Mouse (Mus musculus) midbrain, postnatal 0 days (tissue): ENCODE measurements around the gene Vstm5. TPM values are rescaled to one million over a fixed set of nuclear protein-coding genes. Genes with fewer than 3 reads are reported as not detected.
A peak's percentile ranks its signal among the peaks of the same experiment; 100 is the strongest.
"Not testable (repeated sequence)": the region's sequence is repeated elsewhere in the genome, so short reads cannot be mapped to it uniquely, and the experiment has no call there.

Experiments used
- ATAC-seq: fragments of 200-750 bp; cut with Nextera tagmentation; 2 replicates; pipeline ENCODE4 v1.8.0; 2017; ENCODE audit warnings: moderate number of reproducible peaks, mild to moderate bottlenecking, moderate TSS enrichment, moderate library complexity; ENCODE audit not compliant: low FRiP score
- DNase-seq: peaks from one replicate; pipeline ENCODE4 v3.0.0-alpha.2; 2015; ENCODE audit warnings: low spot score
- H3K27ac ChIP-seq: fragments of 300-500 bp; sonication (generic); 2 replicates; pipeline ENCODE4 v1.5.1; 2014; ENCODE audit warnings: low read depth, mild to moderate bottlenecking, low read length, mixed read lengths
- H3K27me3 ChIP-seq: fragments of 300-500 bp; sonication (generic); 2 replicates; pipeline ENCODE4 v1.6.1; 2014; ENCODE audit warnings: low read length, control low read depth, mixed read lengths; ENCODE audit not compliant: insufficient read depth
- H3K36me3 ChIP-seq: fragments of 300-500 bp; sonication (generic); 2 replicates; pipeline ENCODE4 v1.6.1; 2014; ENCODE audit warnings: low read length, control low read depth, mixed read lengths; ENCODE audit not compliant: insufficient read depth
- H3K4me1 ChIP-seq: fragments of 300-500 bp; sonication (generic); 2 replicates; pipeline ENCODE4 v1.6.1; 2014; ENCODE audit warnings: mild to moderate bottlenecking, control low read depth, antibody characterized with exemption, low read length, mixed read lengths; ENCODE audit not compliant: insufficient read depth
- H3K4me2 ChIP-seq: fragments of 300-500 bp; sonication (generic); 2 replicates; pipeline ENCODE4 v1.6.1; 2014; ENCODE audit warnings: low read depth, mild to moderate bottlenecking, low read length, mixed read lengths; ENCODE audit not compliant: poor library complexity, severe bottlenecking
- H3K4me3 ChIP-seq: fragments of 300-500 bp; sonication (generic); 2 replicates; pipeline ENCODE4 v1.5.1; 2014; ENCODE audit warnings: low read depth, mild to moderate bottlenecking, low read length, moderate library complexity
- H3K9ac ChIP-seq: fragments of 300-500 bp; sonication (generic); replicated peaks from 2 replicates; pipeline ENCODE4 v1.6.1; 2014; ENCODE audit warnings: mild to moderate bottlenecking, low read length, moderate library complexity, mixed read lengths; ENCODE audit not compliant: poor library complexity, severe bottlenecking
- H3K9me3 ChIP-seq: fragments of 300-500 bp; sonication (generic); 2 replicates; pipeline ENCODE4 v1.6.1; 2016; ENCODE audit warnings: low read length, control low read depth
- CTCF ChIP-seq: IDR thresholded peaks from 2 replicates; pipeline ENCODE4 v1.5.1; 2016; ENCODE audit warnings: antibody characterized with exemption, mild to moderate bottlenecking
- WGBS: fragments of 180-500 bp; shearing (Covaris S2); extraction: QIAGEN DNeasy Blood & Tissue Kit; methylation state at CpG from one replicate; pipeline ENCODE4 v1.1.7; 2014; 5-methylcytosine and 5-hydroxymethylcytosine counted together
- polyA plus RNA-seq: library from polyadenylated mRNA; unstranded; fragments of >200 nt; fragmentation: Nextera tagmentation; extraction: Ambion mirVana; gene quantifications from 2 replicates; pipeline ENCODE4 v1.2.1, GENCODE M21; 2015
- total RNA-seq: library from RNA; depleted of rRNA; stranded (reverse); fragments of >200 nt; gene quantifications from 2 replicates; pipeline ENCODE4 v1.2.3, GENCODE M21; 2014

Gene Vstm5
- total and polyA plus RNA-seq, 2 experiments from 2014 or later, result 30.6 to 43.4 TPM

DNA sequence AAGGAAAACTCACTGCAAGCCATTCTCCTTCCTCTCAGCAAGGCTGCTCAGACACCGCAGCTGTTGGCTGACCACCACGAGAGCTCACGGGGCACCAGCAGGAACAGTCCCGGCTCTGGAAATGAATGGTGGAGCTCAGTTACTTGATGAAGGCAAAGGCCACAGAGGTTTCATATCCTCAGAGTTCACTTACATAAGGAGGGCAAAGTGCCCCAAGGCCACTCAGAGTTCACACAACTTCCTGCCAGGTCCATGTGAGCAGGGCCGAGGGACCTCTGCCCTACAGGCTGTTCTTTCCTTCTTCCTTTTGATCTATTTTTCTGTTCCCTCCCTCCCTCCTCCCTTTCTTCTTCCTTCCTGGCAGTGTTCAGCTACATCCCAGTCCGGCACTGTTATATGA lies 62.6 kb downstream of the Vstm5 start:
- H3K4me1 ChIP-seq, result peaks cover 7% of the 10 kb centered on the region; the same call in 1 of the 2 replicates
- peaks cover 4% of the 10 kb centered on the region; the same call in 1 of the 2 replicates for H3K36me3 ChIP-seq
- no peak for TF ChIP-seq CTCF
- ATAC-seq (no peak), DNase-seq (no peak)
- H3K4me3 ChIP-seq, result no peak overlapping the region
- H3K9ac ChIP-seq, result no peak overlapping the region
- H3K27me3 ChIP-seq, result no peaks in the 10 kb centered on the region
- H3K9me3 ChIP-seq, result no peaks in the 10 kb centered on the region
- H3K4me2 ChIP-seq, result no peak overlapping the region
- 49% methylated on average over 6 of the region's 6 CpGs for WGBS
- H3K27ac ChIP-seq, result no peak overlapping the region

DNA sequence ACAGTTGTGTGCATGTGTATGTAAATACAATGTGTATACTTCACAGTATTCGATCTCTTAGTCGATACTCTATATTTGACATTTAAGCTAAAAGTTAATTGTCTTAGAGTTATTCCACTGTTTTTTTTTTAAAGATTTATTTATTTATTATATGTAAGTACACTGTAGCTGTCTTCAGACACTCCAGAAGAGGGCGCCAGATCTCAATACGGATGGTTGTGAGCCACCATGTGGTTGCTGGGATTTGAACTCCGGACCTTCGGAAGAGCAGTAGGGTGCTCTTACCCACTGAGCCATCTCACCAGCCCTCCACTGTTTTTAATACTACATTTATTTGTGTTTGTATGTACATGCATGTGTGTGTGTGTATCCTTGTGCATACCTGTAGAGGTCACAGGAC lies 63.2 kb downstream of the Vstm5 start:
- not testable (repeated sequence) for ATAC-seq, H3K4me2 ChIP-seq

DNA sequence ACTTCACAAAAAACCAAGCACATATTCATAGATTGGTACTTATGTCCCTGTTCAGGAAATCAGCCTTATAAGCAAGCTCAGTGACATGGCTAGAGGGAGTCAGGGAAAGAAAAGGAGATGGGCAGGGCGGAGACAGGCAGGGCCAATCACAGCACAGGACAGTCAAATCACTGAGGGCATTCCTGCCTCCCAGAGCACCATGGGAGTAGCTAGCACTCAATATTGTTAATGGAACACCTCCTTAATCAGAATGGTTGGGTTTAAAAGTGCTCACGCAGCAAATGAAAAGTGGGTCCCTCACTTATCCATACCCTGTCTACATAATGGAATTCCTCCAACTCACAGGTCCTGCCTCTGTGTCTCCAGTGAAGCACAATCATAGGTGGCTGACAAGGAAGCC lies 64.0 kb downstream of the Vstm5 start:
- H3K27me3 ChIP-seq, result no peaks in the 10 kb centered on the region
- no peak overlapping the region for H3K9ac ChIP-seq
- WGBS, result 54% methylated on average over 2 of the region's 2 CpGs
- no peak for ATAC-seq
- H3K4me3 ChIP-seq, result no peak overlapping the region
- no peak overlapping the region for H3K27ac ChIP-seq
- DNase-seq, result no peak
- H3K36me3 ChIP-seq, result no peaks in the 10 kb centered on the region
- H3K4me2 ChIP-seq, result no peak overlapping the region
- peaks cover 12% of the 10 kb centered on the region; the same call in 1 of the 2 replicates for H3K4me1 ChIP-seq
- TF ChIP-seq CTCF, result no peak
- H3K9me3 ChIP-seq, result no peaks in the 10 kb centered on the region

More for the DNA sequence above, 63.2 kb downstream of the Vstm5 start:
- not testable (repeated sequence) for H3K27me3 ChIP-seq, H3K4me1 ChIP-seq, H3K36me3 ChIP-seq, H3K9ac ChIP-seq, H3K9me3 ChIP-seq, H3K27ac ChIP-seq, H3K4me3 ChIP-seq, DNase-seq
- peak; percentile 35 for TF ChIP-seq CTCF
- 78% methylated on average over 6 of the region's 6 CpGs for WGBS

DNA sequence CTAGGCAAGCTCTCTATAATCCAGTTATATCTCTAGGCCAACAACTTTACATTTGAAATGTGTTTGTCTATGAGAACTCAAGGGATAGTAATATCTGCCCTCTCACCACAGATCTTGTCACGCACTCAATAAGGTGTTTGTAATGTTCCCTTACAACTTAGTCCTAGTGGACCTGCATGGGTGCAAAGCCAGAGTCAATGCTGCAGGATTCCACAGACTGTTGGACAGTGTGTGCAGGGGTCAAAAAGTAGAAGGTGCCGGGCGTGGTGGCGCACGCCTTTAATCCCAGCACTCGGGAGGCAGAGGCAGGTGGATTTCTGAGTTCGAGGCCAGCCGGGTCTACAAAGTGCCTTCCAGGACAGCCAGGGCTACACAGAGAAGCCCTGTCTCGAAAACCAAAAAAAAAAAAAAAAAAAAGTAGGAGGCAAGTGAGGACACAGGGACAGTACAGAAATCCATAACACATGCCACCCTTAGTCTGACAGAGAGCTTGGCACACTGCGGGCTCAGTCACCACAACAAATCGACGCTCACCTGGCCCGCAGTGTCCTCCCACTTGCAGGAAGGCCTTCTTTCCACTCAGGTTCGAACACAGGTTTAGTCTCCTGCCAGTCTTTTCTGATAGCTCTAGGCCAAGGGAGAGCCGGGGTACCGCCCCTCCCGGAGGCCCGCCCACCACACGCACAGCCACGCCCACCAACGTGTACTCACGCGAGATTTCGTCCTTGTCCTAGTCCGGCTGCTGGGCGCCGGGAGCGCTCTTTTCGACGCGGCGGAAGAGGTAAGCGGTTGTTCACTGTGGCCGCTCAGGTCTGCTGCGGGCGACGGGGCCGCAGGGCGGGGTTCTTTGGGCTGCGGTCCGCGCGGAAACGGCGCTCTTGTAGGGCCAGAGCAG lies 66.9 kb downstream of the Vstm5 start, which contains the start of gene Taf1d:
Gene Taf1d, plus strand, starts transcription at position 712 of the 895 bp plus-strand sequence.
- 15% methylated on average over 44 of the region's 45 CpGs for WGBS
- ATAC-seq, result peak; percentile 99

DNA sequence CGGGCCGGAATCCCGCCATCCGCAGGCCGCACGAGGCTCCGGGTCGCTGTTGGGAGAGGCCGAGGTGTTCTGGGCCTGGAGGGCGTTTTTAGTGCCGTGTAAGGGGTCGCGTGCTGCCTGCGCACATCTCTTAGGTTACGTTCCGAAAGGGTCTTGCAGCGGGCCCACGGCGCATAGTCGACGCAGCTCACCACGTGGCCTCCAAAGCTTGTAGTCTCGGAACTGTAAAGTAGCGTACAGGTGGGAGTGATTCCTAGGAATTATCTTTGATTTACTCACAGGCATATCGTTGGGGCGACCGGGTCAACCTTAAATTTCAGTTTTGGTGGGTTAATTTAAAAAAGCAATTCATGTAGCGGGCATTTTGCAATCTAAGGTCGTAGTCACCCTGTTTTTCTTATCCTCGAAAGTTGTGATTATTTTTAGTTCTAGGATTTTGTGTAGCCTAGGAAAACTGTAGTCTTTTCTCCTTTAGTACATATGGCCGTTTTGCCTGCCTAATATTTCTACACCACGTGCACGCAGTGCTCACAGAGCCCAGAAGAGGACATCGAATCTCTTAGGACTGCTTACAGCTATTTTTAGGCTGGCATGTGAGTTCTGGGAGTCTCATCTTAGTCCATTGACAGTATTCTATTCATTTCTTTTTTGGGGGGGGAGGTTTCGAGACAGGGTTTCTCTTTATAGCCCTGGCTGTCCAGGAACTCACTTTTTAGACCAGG lies 67.7 kb downstream of the Vstm5 start, which contains the start of gene 4931406C07Rik:
Gene 4931406C07Rik, minus strand, starts transcription at position 51 of the 722 bp plus-strand sequence.
- Histone ChIP-seq H3K27ac (peak within 1 kb of the TSS; percentile 88), H3K4me2 (peak within 1 kb of the TSS; percentile 71), H3K4me3 (peak within 1 kb of the TSS; percentile 80), H3K36me3 (peaks cover 13% of the 10 kb centered on the region), H3K27me3 (no peaks in the 10 kb centered on the region), H3K9ac (peak within 1 kb of the TSS; percentile 90), H3K9me3 (no peaks in the 10 kb centered on the region), H3K4me1 (peaks cover 10% of the 10 kb centered on the region; the same call in 1 of the 2 replicates)
- DNase-seq (peak; percentile 60), ATAC-seq (peak; percentile 87)
- WGBS, result 1% methylated on average over 35 of the region's 35 CpGs
- TF ChIP-seq CTCF, result peak; percentile 12; the same call in 1 of the 2 replicates

More for the DNA sequence above, 66.9 kb downstream of the Vstm5 start, which contains the start of gene Taf1d:
- peak within 1 kb of the TSS; percentile 88 for H3K27ac ChIP-seq
- H3K9ac ChIP-seq, result peak within 1 kb of the TSS; percentile 90
- H3K4me1 ChIP-seq, result peaks cover 12% of the 10 kb centered on the region; the same call in 1 of the 2 replicates
- peak within 1 kb of the TSS; percentile 80 for H3K4me3 ChIP-seq
- peak; percentile 95 for DNase-seq
- H3K36me3 ChIP-seq, result peaks cover 13% of the 10 kb centered on the region
- peak within 1 kb of the TSS; percentile 71 for H3K4me2 ChIP-seq
- H3K9me3 ChIP-seq, result no peaks in the 10 kb centered on the region
- TF ChIP-seq CTCF, result no peak
- H3K27me3 ChIP-seq, result no peaks in the 10 kb centered on the region
